Mouse (Mus musculus) kidney, adult 2 months (tissue): ENCODE data around the gene Olfr460. TPM values are rescaled to one million over a fixed set of nuclear protein-coding genes. Genes with fewer than 3 reads are reported as not detected.
"Not testable (repeated sequence)": the region's sequence is repeated elsewhere in the genome, so short reads cannot be mapped to it uniquely, and the experiment has no call there.

Experiments
- DNase-seq: peaks from one replicate; pipeline ENCODE4 v3.0.0; 2021
- H3K27ac ChIP-seq: fragments of 200-500 bp; 2 replicates; pipeline ENCODE4 v1.5.1; 2012; ENCODE audit warnings: low read depth, low read length, control low read depth, inconsistent platforms; ENCODE audit not compliant: insufficient read depth
- H3K27me3 ChIP-seq: fragments of 200-500 bp; replicated peaks from 2 replicates; pipeline ENCODE4 v1.6.1; 2012; ENCODE audit warnings: mild to moderate bottlenecking, moderate library complexity, low read length, inconsistent platforms; ENCODE audit not compliant: control insufficient read depth, insufficient read depth
- H3K36me3 ChIP-seq: fragments of 200-500 bp; 2 replicates; pipeline ENCODE4 v1.6.1; 2012; ENCODE audit warnings: mild to moderate bottlenecking, moderate library complexity, low read length, inconsistent platforms; ENCODE audit not compliant: control insufficient read depth, insufficient read depth
- H3K4me1 ChIP-seq: fragments of 200-500 bp; 2 replicates; pipeline ENCODE4 v1.6.1; 2011; ENCODE audit warnings: low read length; ENCODE audit not compliant: control insufficient read depth, insufficient read depth
- H3K4me3 ChIP-seq: fragments of 200-500 bp; 2 replicates; pipeline ENCODE4 v1.5.1; 2011; ENCODE audit warnings: mild to moderate bottlenecking, low read depth, low read length, control low read depth; ENCODE audit not compliant: insufficient read depth
- CTCF ChIP-seq: fragments of 200-500 bp; conservative IDR thresholded peaks from 2 replicates; pipeline ENCODE4 v1.5.1; 2011; ENCODE audit warnings: low read depth, mild to moderate bottlenecking, control low read depth, low read length, moderate library complexity, mixed read lengths; ENCODE audit not compliant: insufficient read depth, insufficient read length
- POLR2A ChIP-seq: fragments of 200-500 bp; IDR thresholded peaks from one replicate; pipeline ENCODE4 v1.6.1; 2011; ENCODE audit warnings: low read depth, low read length, control low read depth
- whole genome bisulfite sequencing: fragments of 180-500 bp; shearing (Covaris S2); methylation state at CpG from one replicate; pipeline ENCODE4 v1.1.7; 2018; 5-methylcytosine and 5-hydroxymethylcytosine counted together
- polyA plus RNA-seq: library from polyadenylated mRNA; depleted of rRNA; stranded (reverse); fragments of >200 nt; gene quantifications from 2 replicates; pipeline ENCODE4 v1.2.3, GENCODE M21; 2012; rRNA removed

Gene Olfr460
- polyA plus RNA-seq, 1 experiment: 0.11 TPM

- H3K4me3 ChIP-seq: no peak overlapping the region
- H3K36me3 ChIP-seq: no peaks in the 10 kb centered on the region
- H3K4me1 ChIP-seq: no peaks in the 10 kb centered on the region
- no peaks in the 10 kb centered on the region for H3K27me3 ChIP-seq
- TF ChIP-seq CTCF (no peak), POLR2A (no peak)
- no peak for DNase-seq
- H3K27ac ChIP-seq: no peak overlapping the region
- 66% methylated on average over 3 of the region's 3 CpGs for whole genome bisulfite sequencing
Measured at GRCm38 (mm10) chr6:40594804-40595550, 25.7 kb downstream of the Olfr460 start.

GRCm38 (mm10) chr6:40598546-40598945 lies 29.3 kb downstream of the Olfr460 start:
- WGBS: 36% methylated on average over 4 of the region's 4 CpGs
- DNase-seq, H3K4me1 ChIP-seq, H3K4me3 ChIP-seq, H3K27ac ChIP-seq, H3K27me3 ChIP-seq, H3K36me3 ChIP-seq: not testable (repeated sequence)

DNA sequence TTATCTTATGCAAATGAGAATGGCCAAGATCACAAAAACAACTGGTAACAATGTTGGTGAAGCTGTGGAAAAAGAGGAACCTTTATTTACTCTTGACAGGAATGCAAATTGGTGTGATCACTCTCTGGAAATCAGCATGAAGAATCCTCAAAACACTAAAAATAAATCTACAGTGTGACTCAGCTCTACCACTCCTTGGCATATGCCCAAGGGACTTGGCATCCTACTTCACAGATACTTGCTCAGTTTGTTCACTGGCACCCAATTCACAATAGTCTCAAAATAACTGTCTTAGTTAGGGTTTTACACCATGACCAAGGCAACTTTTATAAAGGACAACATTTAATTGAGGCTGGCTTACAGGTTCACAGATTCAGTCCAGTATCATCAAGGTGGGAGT lies 38.1 kb downstream of the Olfr460 start:
- Histone ChIP-seq H3K27ac (no peak overlapping the region), H3K36me3 (no peaks in the 10 kb centered on the region), H3K27me3 (no peaks in the 10 kb centered on the region), H3K4me3 (no peak overlapping the region), H3K4me1 (no peaks in the 10 kb centered on the region)
- TF ChIP-seq CTCF: no peak
- no peak for TF ChIP-seq POLR2A
- DNase-seq: no peak

DNA sequence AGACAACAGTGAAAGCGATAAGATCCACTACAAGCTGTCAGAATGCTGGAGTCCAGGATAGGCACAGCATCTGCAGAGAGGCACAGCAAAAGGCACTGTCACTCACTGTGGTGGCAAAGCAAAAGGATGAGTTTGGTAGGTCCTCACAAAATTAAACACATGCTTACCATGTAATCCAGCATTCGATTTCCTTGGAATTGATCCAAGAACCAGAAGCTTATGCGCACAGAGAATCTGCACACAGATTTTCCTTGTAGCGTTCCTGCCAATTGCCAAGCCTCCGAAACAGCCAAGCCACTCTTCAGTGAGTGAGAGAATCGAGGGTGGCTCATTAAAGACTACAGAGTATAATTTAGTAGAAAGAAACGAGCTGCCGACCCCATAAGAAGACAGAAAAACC lies 41.0 kb downstream of the Olfr460 start:
- no peaks in the 10 kb centered on the region for H3K4me1 ChIP-seq
- no peaks in the 10 kb centered on the region for H3K36me3 ChIP-seq
- 77% methylated on average over 8 of the region's 8 CpGs for whole genome bisulfite sequencing
- H3K27me3 ChIP-seq: no peaks in the 10 kb centered on the region
- no peak overlapping the region for H3K4me3 ChIP-seq
- DNase-seq: no peak
- H3K27ac ChIP-seq: no peak overlapping the region
- no peak for TF ChIP-seq CTCF
- TF ChIP-seq POLR2A: no peak

DNA sequence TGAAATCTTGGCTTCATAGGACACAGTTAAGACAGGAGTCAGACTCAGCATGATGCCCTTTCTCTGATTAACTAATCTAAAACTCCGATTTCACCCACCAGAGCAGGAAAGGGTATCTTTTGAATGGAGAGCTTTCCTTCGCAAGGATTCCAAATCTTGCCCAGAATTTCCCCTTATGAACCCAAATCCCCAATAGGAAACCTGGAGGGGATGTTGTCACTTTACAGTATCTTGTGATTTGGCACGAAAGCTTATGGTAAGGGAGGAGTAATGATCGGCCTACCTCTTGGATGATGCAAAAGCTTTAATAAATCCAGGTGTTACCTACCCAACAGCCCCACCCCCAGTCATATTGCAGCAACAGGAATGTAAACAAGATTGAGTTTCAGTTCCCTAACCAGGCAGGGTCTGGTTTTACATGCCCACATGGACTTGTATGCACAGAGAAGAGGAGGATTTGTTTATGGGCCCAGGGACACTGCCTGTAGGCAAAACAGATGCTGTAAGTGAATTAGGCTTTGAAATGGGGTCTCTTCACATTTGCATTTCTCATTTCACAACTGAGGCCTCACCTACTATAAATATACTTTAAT lies 44.1 kb downstream of the Olfr460 start, which contains the start of gene Tas2r138:
Gene Tas2r138 (minus strand): TSS at position 51 of the 593 bp plus-strand sequence.
- WGBS: 87% methylated on average over 4 of the region's 4 CpGs
- Histone ChIP-seq H3K27me3 (no peaks in the 10 kb centered on the region), H3K4me1 (no peaks in the 10 kb centered on the region), H3K27ac (no peak within 1 kb of the TSS), H3K4me3 (no peak within 1 kb of the TSS), H3K36me3 (no peaks in the 10 kb centered on the region)
- TF ChIP-seq POLR2A (no peak), CTCF (no peak)
- no peak for DNase-seq

- 4% methylated on average over 2 of the region's 2 CpGs for WGBS
Measured at GRCm38 (mm10) chr6:40617965-40618364, 48.7 kb downstream of the Olfr460 start.

More at GRCm38 (mm10) chr6:40617965-40618364, 48.7 kb downstream of the Olfr460 start:
- Histone ChIP-seq H3K4me3 (no peak overlapping the region), H3K27ac (no peak overlapping the region), H3K36me3 (no peaks in the 10 kb centered on the region), H3K4me1 (no peaks in the 10 kb centered on the region), H3K27me3 (no peaks in the 10 kb centered on the region)
- TF ChIP-seq CTCF: peak; percentile 80
- no peak for TF ChIP-seq POLR2A
- DNase-seq: peak; percentile 72

Other genes starting within 250 kb of the Olfr460 start
- gene Agk, start 244.3 kb upstream of the Olfr460 start, polyA plus RNA-seq: 13.5 and 15.6 TPM in 2 replicates
- gene E330009J07Rik, start 133.4 kb upstream of the Olfr460 start, polyA plus RNA-seq: 4.9 and 6.2 TPM in 2 replicates
- gene Wee2, start 130.4 kb upstream of the Olfr460 start, polyA plus RNA-seq: not detected in 2 replicates
- gene Ssbp1, start 98.1 kb upstream of the Olfr460 start, polyA plus RNA-seq: 9.6 and 13.5 TPM in 2 replicates
- gene Tas2r137, start 78.3 kb upstream of the Olfr460 start, polyA plus RNA-seq: not detected in 2 replicates
- 0.12 TPM in 1 of 2 replicates, not detected in the other for gene Tas2r108, start 76.0 kb upstream of the Olfr460 start, polyA plus RNA-seq
- 0.13 TPM in 1 of 2 replicates, not detected in the other for gene Prss37, start 50.0 kb upstream of the Olfr460 start, polyA plus RNA-seq
- not detected in 2 replicates for gene Olfr461, start 14.4 kb upstream of the Olfr460 start, polyA plus RNA-seq
- 0.07 and 0.52 TPM in 2 replicates for gene Clec5a, start 16.3 kb downstream of the Olfr460 start, polyA plus RNA-seq
- gene Tas2r138, start 43.8 kb downstream of the Olfr460 start, polyA plus RNA-seq: 0.08 and 0.15 TPM in 2 replicates
- gene Mgam, start 59.3 kb downstream of the Olfr460 start, polyA plus RNA-seq: 34.1 and 34.7 TPM in 2 replicates